Mouse (Mus musculus): ENCODE measurements around the gene Pard3b.

Pard3b gene

DNA sequence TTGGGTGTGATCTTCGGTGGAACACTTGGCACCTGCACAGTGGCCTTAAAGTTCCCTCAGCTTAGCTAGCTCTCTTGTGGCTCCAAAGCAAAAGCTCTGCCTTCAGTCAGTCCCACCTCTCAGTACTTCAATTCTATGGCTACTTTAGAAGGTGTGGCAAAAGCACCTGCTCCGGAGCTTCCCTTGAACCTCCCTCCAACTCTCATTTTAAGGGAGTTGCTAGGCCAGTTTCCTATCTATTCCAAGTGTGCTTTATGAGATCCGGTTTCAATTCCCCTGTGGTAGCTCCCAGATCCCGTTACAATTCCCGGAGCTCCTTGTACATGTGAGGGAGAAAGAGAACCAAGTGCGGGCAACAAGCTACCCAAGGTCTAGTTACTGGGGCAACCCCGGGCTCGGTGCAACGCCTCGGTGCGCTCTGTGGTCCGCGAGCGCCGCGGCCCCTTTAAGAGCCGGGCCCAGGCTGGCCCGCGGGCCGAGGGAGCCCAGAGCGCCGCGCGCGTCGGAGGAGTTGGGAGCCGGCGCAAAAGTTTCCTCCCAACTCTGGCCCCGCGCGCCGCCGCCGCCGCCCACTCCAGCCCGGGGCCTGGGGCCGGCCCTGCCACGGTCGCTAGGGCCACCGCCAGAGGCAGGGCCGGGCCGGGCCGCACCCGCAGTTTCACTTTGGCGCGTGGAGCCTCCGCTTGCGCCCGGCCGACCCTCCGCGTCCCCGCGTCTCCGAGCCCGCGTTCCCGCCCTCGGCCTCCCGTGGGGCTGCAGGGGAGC lies at the start of gene Pard3b:
Gene Pard3b, plus strand, starts transcription at position 478 of the 765 bp plus-strand sequence.
- no peak for DNase-seq (ENCODE audit: low spot score)

- no peak for DNase-seq (ENCODE audit: low spot score)
Measured at GRCm38 (mm10) chr1:61616176-61616575, 22.4 kb upstream of the Pard3b start.

DNA sequence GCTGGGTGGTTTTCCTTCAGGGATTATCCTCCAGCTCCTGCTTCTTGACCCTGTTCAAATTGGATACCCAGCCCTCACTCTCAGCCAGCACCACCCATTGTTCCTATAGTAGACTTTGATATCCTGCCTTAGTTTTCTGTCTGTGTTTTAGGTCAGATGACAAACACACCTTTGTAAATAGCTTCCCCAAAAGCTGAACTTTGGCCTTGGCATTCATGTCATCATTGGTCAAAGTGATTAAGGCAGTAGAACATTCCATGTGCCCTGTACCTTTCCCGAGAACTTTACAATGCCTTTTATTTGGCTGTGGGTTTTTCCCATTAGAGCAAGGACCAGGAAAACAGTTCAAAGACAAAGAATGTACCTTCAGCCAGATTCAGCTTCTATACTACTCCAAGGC lies 18.0 kb upstream of the Pard3b start:
- DNase-seq (ENCODE audit: low spot score) = no peak

- DNase-seq (ENCODE audit: low spot score) = no peak
Measured at GRCm38 (mm10) chr1:61629857-61630256, 8.8 kb upstream of the Pard3b start.

DNA sequence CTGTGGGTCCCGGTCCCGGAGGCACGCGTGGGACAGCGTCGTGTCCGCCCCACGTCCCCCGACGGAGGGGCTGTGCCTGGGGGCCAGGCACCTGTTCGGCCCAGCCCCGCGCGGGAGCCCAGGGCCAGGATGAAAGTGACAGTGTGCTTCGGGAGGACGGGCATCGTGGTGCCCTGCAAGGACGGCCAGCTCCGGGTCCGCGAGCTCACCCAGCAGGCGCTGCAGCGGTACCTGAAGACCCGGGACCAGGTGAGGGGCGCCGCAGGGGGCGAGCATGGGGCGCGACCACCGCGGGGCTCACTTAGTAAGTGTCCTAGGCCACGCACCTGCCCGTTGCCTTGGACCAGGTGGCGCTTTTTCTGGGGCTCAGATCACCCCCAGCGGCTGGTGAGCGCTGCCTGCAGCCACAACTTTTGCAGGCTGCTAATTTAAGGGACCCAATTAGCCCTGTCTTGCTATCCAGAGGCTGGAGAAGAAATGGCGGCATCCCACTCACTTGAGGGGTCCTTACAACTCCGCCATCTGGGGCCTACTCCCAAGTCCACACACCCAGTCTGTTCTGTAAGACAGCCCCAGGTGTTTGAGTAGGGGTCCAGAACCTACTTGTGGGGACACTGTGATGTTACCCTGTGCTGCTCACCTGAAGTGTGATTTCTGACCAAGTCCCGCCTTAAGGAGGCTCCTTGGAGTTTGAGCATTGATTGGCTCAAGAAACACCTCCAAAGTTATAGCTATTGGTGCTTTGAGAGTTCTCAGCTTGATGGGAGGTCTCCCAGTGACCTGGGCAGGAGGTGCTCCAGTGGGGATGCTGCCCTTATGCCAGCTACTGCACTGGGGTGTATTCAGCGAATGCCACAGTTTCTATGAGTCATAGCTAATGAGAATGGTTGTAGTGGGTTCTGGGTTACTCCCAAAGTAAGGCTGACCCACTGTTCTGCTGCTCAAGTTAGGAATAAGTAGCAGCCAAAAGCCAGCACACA lies 780 bp downstream of the Pard3b start:
- DNase-seq (ENCODE audit: low spot score) = no peak

DNA sequence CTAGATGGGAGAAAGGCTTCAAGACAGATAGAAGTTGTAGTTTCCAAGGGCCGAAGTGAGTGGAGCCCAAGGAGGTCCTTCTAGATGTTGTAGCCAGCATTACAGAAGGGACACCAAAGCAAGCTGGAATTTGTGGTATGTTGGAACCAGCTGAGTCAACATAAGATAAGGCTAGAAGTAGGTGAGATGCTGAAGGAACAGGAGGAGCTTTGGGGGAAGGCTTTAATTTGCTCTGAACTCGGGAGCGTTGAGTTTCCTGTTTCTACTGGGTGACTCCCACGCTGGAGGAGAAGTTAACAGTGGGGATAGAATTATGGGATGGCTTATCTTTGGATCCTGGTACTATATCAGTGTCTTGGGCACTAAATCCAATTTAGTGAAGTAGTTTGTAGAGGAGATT lies 3.3 kb downstream of the Pard3b start:
- no peak for DNase-seq (ENCODE audit: low spot score)

- no peak for DNase-seq (ENCODE audit: low spot score)
Measured at GRCm38 (mm10) chr1:61645062-61645461, 6.4 kb downstream of the Pard3b start.

DNA sequence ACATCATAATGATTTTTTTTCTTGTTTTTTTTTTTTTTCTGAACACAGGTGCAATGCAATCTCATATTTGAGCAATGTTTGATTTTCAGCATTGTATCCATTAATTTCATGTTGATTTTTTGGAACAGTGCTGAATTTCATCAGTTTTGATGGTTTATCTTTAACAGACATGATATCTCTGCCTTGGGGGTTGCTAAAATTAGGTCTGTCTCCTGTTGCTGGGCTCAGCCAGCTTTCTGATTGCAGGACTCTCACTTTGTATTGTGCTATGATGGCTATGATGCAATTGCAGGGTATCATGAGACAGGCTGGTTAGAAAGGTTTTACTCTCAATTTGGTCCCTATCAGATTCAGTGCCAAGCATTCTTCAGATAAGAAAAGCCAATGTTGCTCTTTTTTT lies 11.3 kb downstream of the Pard3b start:
- DNase-seq (ENCODE audit: low spot score) = no peak

DNA sequence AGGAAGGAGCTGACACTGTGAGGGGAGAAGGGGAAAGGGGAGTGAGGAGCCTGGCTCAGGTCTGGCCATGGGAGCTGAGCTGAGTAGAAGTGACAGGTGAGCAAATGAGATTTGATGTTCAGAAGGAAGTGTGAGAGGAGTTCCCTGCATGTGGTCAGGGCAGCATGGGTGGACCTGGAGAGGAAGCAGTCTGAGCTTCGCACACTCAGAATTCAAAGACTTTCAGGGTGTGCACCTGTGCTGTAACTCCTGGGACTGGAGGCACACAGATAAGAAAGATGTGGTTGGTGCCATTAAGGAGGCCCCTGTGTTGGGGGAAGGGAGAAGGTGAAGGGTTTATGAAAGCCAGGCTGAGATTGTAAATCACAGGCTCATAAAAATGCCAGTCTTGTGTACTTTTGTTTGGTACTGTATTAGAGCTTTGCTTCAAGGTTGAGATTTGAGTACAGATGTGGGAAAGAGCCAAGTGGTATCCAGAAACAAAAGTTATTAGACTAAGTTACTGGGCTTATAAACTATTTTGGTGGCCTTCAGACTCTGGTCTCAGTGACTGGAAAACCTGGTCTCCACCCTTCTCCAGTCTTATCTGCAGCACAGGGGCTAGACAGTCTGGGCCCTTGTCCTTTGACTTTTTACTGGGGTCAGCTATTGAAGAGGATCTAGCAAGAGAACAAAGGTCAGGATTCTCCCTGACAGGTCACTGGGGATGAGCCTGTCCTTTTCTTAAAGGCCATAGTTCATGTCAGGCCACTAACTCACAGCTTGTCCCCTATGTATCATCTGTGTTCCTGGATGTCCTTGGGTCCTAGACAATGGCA lies 13.0 kb downstream of the Pard3b start:
- no peak for DNase-seq (ENCODE audit: low spot score)

DNA sequence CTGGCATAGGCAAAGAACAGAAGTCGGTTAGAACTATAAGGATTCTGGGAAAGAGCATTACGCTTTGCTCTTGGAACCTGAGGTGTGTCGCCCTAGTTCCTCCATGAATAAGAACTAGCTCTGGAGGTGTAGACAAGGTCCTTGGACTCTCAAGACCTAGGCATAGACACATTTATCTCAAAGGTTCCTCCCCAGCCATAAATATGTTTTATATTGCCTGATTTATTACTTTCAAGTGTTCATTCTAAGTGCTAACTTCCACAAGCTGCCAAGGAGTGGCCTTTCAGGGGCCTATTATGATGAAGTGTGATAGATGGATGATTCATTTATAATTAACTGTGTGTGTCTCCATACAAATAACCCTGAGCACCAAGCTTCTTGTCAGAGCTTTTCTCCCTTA lies 19.1 kb downstream of the Pard3b start:
- DNase-seq (ENCODE audit: low spot score) = no peak

DNA sequence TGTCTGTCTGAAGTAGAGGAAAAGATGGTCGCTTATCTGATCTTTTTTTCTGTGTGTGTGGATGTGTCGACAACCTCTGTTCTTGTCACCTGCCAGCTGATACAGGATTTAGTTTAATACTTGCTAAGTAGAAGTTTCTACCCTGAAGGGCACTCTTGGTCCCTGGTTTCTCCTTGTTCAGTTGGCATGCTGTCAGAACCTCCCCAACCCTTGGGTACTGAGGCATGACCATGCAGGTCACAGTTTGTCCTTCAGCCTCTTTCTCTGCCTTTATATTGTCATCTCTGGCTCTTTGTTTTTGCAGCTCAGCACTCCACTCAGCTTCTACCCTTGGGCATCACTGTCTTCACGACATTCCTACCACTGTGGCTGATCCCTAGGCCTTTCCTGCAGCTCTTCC lies 21.3 kb downstream of the Pard3b start:
- DNase-seq (ENCODE audit: low spot score) = no peak

DNA sequence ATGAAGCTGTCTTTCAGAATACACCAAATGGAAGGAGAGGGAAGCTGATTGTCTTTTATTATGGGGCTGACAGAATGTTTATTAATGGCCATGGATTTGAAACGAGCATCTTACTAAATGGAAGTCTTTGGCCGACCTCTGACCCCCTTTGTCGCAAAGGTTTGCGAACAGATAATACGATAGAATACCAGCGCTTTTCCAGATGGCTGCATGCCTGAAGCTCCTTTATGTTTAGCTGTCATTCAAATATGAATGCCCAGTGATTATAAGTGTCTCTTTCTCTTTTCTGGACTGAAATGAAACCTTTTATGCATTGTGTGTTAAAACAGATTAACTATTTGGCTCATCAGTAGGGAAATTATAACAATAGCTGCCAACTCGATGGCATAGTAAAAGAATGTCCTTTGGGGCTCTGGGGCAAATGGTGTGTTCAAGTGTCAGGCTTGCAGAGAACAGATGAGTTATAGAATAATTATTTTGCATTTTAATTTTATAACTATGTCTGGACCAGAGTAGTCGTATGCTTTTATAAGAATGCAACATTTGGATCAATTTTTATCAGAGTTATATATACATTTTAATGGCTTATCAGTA lies 46.7 kb downstream of the Pard3b start:
- DNase-seq (ENCODE audit: low spot score) = no peak

GRCm38 (mm10) chr1:61685921-61686320 lies 47.3 kb downstream of the Pard3b start:
- DNase-seq (ENCODE audit: low spot score) = no peak

GRCm38 (mm10) chr1:61688301-61688700 lies 49.7 kb downstream of the Pard3b start:
- DNase-seq (ENCODE audit: low spot score) = no peak

- no peak for DNase-seq (ENCODE audit: low spot score)
Measured at GRCm38 (mm10) chr1:61698462-61699218, 60.0 kb downstream of the Pard3b start.

DNA sequence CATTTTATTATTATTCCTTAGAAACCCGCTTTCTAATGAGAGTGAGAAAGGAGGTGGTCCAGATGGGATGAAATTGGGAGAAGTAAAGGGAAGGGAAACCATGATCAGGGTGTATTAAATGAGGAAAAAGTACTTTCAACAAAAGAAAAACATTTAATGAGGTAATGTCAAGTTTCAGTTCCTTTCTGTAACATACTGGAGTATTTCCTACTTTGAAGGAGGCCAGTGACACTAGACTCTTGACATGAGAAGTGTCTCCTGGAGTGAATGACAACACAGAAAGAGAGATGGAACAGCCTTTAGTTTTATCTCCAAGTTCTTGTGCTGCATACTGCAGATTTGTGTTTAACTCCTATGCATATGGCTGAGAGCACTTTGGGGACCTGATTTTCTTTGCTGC lies 71.2 kb downstream of the Pard3b start:
- no peak for DNase-seq (ENCODE audit: low spot score)

GRCm38 (mm10) chr1:61711523-61711922 lies 72.9 kb downstream of the Pard3b start:
- DNase-seq (ENCODE audit: low spot score) = no peak

DNA sequence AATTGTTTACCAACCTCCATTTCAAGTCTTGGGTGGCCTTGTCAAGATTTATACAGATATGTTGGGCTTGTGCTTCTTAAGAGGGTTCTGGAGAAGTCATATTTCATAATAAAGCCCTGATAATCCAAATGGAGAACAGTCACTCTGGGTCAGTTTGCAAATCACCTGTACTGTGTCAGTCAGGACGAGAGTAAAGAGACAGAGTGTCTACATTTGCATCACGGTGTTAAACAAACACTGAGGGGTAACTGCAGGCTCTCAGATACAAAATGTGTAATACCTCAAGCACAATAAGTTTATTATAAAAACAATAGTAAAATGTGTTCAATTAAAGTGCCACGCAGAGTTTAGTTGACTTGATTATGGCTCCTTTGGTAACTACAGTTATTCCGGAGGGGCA lies 91.0 kb downstream of the Pard3b start:
- no peak for DNase-seq (ENCODE audit: low spot score)

GRCm38 (mm10) chr1:61736550-61736949 lies 97.9 kb downstream of the Pard3b start:
- DNase-seq (ENCODE audit: low spot score) = no peak

GRCm38 (mm10) chr1:61742831-61743230 lies 104.2 kb downstream of the Pard3b start:
- DNase-seq (ENCODE audit: low spot score) = no peak

GRCm38 (mm10) chr1:61747481-61747880 lies 108.9 kb downstream of the Pard3b start:
- DNase-seq (ENCODE audit: low spot score) = no peak
